In the genomic region with DNA sequence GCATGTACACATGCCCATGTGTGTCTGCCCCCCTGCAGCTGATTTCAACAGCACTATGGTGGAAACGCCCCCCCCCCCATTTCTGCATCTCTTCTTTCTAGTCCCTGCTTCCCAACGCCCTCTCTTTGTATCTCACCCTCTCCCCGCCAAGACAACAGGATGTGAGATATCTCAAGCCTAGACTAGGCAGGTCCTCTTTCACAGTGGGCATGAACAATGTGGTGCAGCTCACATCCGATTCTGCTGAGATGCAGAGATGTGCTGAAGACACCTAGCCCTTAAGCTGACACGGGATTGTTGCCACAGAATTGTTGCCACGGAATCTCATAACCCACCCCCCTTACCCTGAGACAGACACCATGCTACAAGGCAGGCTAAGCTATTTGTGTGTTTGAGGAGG, we compare ENCODE assay signal across 31 mouse cellular contexts. TPM values are rescaled to one million over a fixed set of nuclear protein-coding genes. Genes with fewer than 3 reads are reported as not detected.
DNase-seq lines count a peak whose midpoint lies in the region; ATAC-seq and TF ChIP-seq lines count a peak whose summit lies in the region.
"Had no signal": no experiment of that assay in that cellular context is flagged by ENCODE, and none has a peak within 500 bp of the region (broad histone marks: within the 10 kb centered on the region; RNA-seq: fewer than 3 reads in every experiment).

No protein-coding gene starts in this region.

- peak; percentile 83 for DNase-seq in induced T-regulatory cell, adult 2 months (ENCODE audit: low read depth)
- peak; percentile 49 for DNase-seq in thymus, postnatal 4 days
- no peak for DNase-seq in adrenal gland, adult (ENCODE audit: inconsistent age in 2 of 2, low spot score in 1 of 2)
- no peak for DNase-seq in heart, postnatal 36 days
- DNase-seq: adrenal gland, adult 2 months; cerebellum, adult 2 months; cerebellum, postnatal 25 days; gastrocnemius, postnatal 25 days; heart, adult 11 months; kidney, adult 18-20 months; kidney, postnatal 36 days; left cerebral cortex, postnatal 4 days; liver, embryonic 13.5 days; lung, adult 18-20 months; midbrain, embryonic 14.5 days had no signal

- no peak overlapping the region for H3K4me2 ChIP-seq in forebrain, embryonic 15.5 days (replicated peaks)
- H3K4me2 ChIP-seq: embryonic facial prominence, embryonic 15.5 days; forebrain, embryonic 13.5 days; heart, embryonic 11.5 days; hindbrain, embryonic 14.5 days; kidney, embryonic 15.5 days; liver, embryonic 13.5 days had no signal

- 67% methylated on average over 6 of the region's 6 CpGs for WGBS in small intestine, adult 2 months
- WGBS in forebrain, embryonic 15.5 days: 87% methylated on average over 6 of the region's 6 CpGs

- no peak for TF ChIP-seq CTCF in small intestine, adult 2 months (IDR thresholded peaks at IDR 0.05; ENCODE audit: extremely low read depth, insufficient read length, insufficient replicate concordance, low read depth, low read length)

- intact Hi-C loops in heart, postnatal 36 days (cut with DNase I): no loop called here

- H3K36me3 ChIP-seq in small intestine, adult 2 months (ENCODE audit: control insufficient read depth, insufficient read depth, low read length): no peaks in the 10 kb centered on the region
- H3K36me3 ChIP-seq in forebrain, embryonic 15.5 days: no peaks in the 10 kb centered on the region
- H3K36me3 ChIP-seq: embryonic facial prominence, embryonic 10.5 days; embryonic facial prominence, embryonic 15.5 days; kidney, embryonic 15.5 days; liver, embryonic 13.5 days had no signal

- peak overlapping the region; percentile 42; the same call in 1 of the 2 replicates for H3K27ac ChIP-seq in small intestine, adult 2 months (ENCODE audit: insufficient read depth, low read depth, low read length)
- H3K27ac ChIP-seq in forebrain, embryonic 15.5 days (replicated peaks): no peak overlapping the region
- H3K27ac ChIP-seq: embryonic facial prominence, embryonic 10.5 days; embryonic facial prominence, embryonic 15.5 days; forebrain, embryonic 13.5 days; hindbrain, embryonic 14.5 days; kidney, embryonic 15.5 days; layer of hippocampus, adult 2 months; left cerebral cortex, adult 2 months; liver, embryonic 13.5 days; macrophage had no signal

- peak; percentile 88 for ATAC-seq in CD4-positive, CD25-positive, alpha-beta regulatory T cell, adult 4 months
- no peak for ATAC-seq in forebrain, embryonic 15.5 days (replicated peaks)
- ATAC-seq: forebrain, embryonic 13.5 days; lung, postnatal 0 days; Patski had no signal

- no peak overlapping the region for H3K9ac ChIP-seq in forebrain, embryonic 15.5 days (replicated peaks)
- H3K9ac ChIP-seq: embryonic facial prominence, embryonic 15.5 days; forebrain, embryonic 13.5 days; hindbrain, embryonic 14.5 days; kidney, embryonic 15.5 days; liver, embryonic 13.5 days had no signal

- no peak for TF ChIP-seq POLR2A in small intestine, adult 2 months (IDR thresholded peaks at IDR 0.05; ENCODE audit: low read depth, low read length)

- no peak overlapping the region for H3K4me3 ChIP-seq in small intestine, adult 2 months (ENCODE audit: low read depth, low read length)
- H3K4me3 ChIP-seq in forebrain, embryonic 15.5 days: no peak overlapping the region
- H3K4me3 ChIP-seq: embryonic facial prominence, embryonic 10.5 days; embryonic facial prominence, embryonic 15.5 days; forebrain, embryonic 13.5 days; kidney, embryonic 15.5 days; layer of hippocampus, adult 2 months; left cerebral cortex, adult 2 months; liver, embryonic 13.5 days had no signal

- no peaks in the 10 kb centered on the region for H3K4me1 ChIP-seq in small intestine, adult 2 months (ENCODE audit: control insufficient read depth, insufficient read depth, insufficient read length, low read length)
- H3K4me1 ChIP-seq in forebrain, embryonic 15.5 days: no peaks in the 10 kb centered on the region
- H3K4me1 ChIP-seq: embryonic facial prominence, embryonic 15.5 days; forebrain, embryonic 13.5 days; liver, embryonic 13.5 days had no signal

- H3K27me3 ChIP-seq in small intestine, adult 2 months (ENCODE audit: control insufficient read depth, insufficient read depth, low read length): no peaks in the 10 kb centered on the region
- H3K27me3 ChIP-seq in forebrain, embryonic 15.5 days: peaks cover 15% of the 10 kb centered on the region

- no peaks in the 10 kb centered on the region for H3K9me3 ChIP-seq in forebrain, embryonic 15.5 days
- H3K9me3 ChIP-seq: embryonic facial prominence, embryonic 10.5 days; embryonic facial prominence, embryonic 15.5 days; forebrain, embryonic 13.5 days; kidney, embryonic 15.5 days; liver, embryonic 13.5 days had no signal

RNA-seq across cellular contexts. Expression of gene Grb7, which starts 18.3 kb away (rescaled TPM):
- polyA plus RNA-seq in CD4-positive, CD25-positive, alpha-beta regulatory T cell, adult 4 months (2017; shearing (Covaris generic)): 1 to 10 TPM; 3.6 to 6.2 TPM
- 33.0 and 137 TPM in 2 replicates for polyA plus RNA-seq in small intestine, adult 2 months (2012; rRNA removed)
- polyA plus RNA-seq in forebrain, embryonic 15.5 days (2015; fragmentation: Nextera tagmentation; extraction: Ambion mirVana): 0.42 and 0.61 TPM in 2 replicates
- under 1 TPM; 0.14 to 0.31 TPM for total RNA-seq in heart, postnatal 36 days (2021)
- total RNA-seq: hematopoietic stem cell, adult 5-6 weeks; MEL had no signal

RNA-seq across cellular contexts. Expression of gene Mien1, which starts 25.7 kb away (rescaled TPM):
- polyA plus RNA-seq in CD4-positive, CD25-positive, alpha-beta regulatory T cell, adult 4 months (2017; shearing (Covaris generic)): 100 to 1,000 TPM; 150 to 155 TPM
- polyA plus RNA-seq in small intestine, adult 2 months (2012; rRNA removed): 17.2 and 37.7 TPM in 2 replicates
- polyA plus RNA-seq in forebrain, embryonic 15.5 days (2015; fragmentation: Nextera tagmentation; extraction: Ambion mirVana): 259 and 263 TPM in 2 replicates
- 10 to 100 TPM; 53.0 to 66.2 TPM for total RNA-seq in heart, postnatal 36 days (2021)

RNA-seq across cellular contexts. Expression of gene Erbb2, which starts 52.2 kb away (rescaled TPM):
- under 1 TPM; 0.07 to 0.23 TPM for polyA plus RNA-seq in CD4-positive, CD25-positive, alpha-beta regulatory T cell, adult 4 months (2017; shearing (Covaris generic))
- 40.2 and 105 TPM in 2 replicates for polyA plus RNA-seq in small intestine, adult 2 months (2012; rRNA removed)
- polyA plus RNA-seq in forebrain, embryonic 15.5 days (2015; fragmentation: Nextera tagmentation; extraction: Ambion mirVana): 6.1 and 6.2 TPM in 2 replicates
- 10 to 100 TPM in 1 of 2 experiments, 1 to 10 TPM in 1; 7.2 to 10.6 TPM for total RNA-seq in heart, postnatal 36 days (2021)
- total RNA-seq: hematopoietic stem cell, adult 5-6 weeks; MEL had no signal
- polyA plus RNA-seq: macrophage had no signal

Comparison
In these comparisons a context has a peak if more than half of its experiments do, and no peak if none do; other contexts are left out.
1. DNase-seq: peak in induced T-regulatory cell, adult 2 months (single experiment) and thymus, postnatal 4 days (single experiment); none in adrenal gland, adult (0 of 2) and heart, postnatal 36 days (0 of 2).